Mouse (Mus musculus) midbrain, embryonic 10.5 days (tissue): ENCODE measurements at regions not wholly inside any gene's neighbourhood (a gene's known extent, or its start where the extent isn't known, plus 50 kb on each side); places are given as distances from the start of the nearest gene placed in this dataset.

Source experiments
- DNase-seq: peaks from one replicate; pipeline ENCODE4 v3.0.0-alpha.2; 2017; ENCODE audit warnings: low spot score
- H3K27ac ChIP-seq: fragments of 300-500 bp; sonication (generic); replicated peaks from 2 replicates; pipeline ENCODE4 v1.5.1; 2016; ENCODE audit warnings: mild to moderate bottlenecking
- H3K27me3 ChIP-seq: fragments of 300-500 bp; sonication (generic); 2 replicates; pipeline ENCODE4 v1.6.1; 2016; ENCODE audit warnings: low read depth, mild to moderate bottlenecking; ENCODE audit not compliant: poor library complexity, severe bottlenecking
- H3K36me3 ChIP-seq: fragments of 300-500 bp; sonication (generic); 2 replicates; pipeline ENCODE4 v1.6.1; 2016; ENCODE audit warnings: mild to moderate bottlenecking, moderate library complexity
- H3K4me1 ChIP-seq: fragments of 300-500 bp; sonication (generic); 2 replicates; pipeline ENCODE4 v1.6.1; 2016
- H3K4me3 ChIP-seq: fragments of 300-500 bp; sonication (generic); 2 replicates; pipeline ENCODE4 v1.5.1; 2016; ENCODE audit warnings: mild to moderate bottlenecking, moderate library complexity
- H3K9me3 ChIP-seq: fragments of 300-500 bp; sonication (generic); replicated peaks from 2 replicates; pipeline ENCODE4 v1.6.1; 2016; ENCODE audit warnings: mild to moderate bottlenecking
- WGBS: fragments of 180-500 bp; shearing (Covaris S2); methylation state at CpG from one replicate; pipeline ENCODE4 v1.1.7; 2016; 5-methylcytosine and 5-hydroxymethylcytosine counted together

- H3K9me3 ChIP-seq, result peaks cover 3% of the 10 kb centered on the region; the same call in 1 of the 2 replicates
- H3K4me1 ChIP-seq, result no peaks in the 10 kb centered on the region
- H3K27me3 ChIP-seq, result no peaks in the 10 kb centered on the region
- DNase-seq, result no peak
- H3K36me3 ChIP-seq, result no peaks in the 10 kb centered on the region
- H3K4me3 ChIP-seq, result no peak overlapping the region
- H3K27ac ChIP-seq, result no peak overlapping the region
Measured at GRCm38 (mm10) chr1:12354531-12354930, 940.6 kb downstream of the A830018L16Rik start.

GRCm38 (mm10) chr1:12367872-12368271, 954.0 kb downstream of the A830018L16Rik start:
- no peaks in the 10 kb centered on the region; the same call in 1 of the 2 replicates for H3K9me3 ChIP-seq
- 95% methylated on average over 6 of the region's 6 CpGs for WGBS
- H3K4me1 ChIP-seq, result peaks cover 6% of the 10 kb centered on the region; the same call in 1 of the 2 replicates
- no peak overlapping the region for H3K27ac ChIP-seq
- no peak overlapping the region for H3K4me3 ChIP-seq
- DNase-seq, result no peak
- no peaks in the 10 kb centered on the region for H3K27me3 ChIP-seq
- no peaks in the 10 kb centered on the region for H3K36me3 ChIP-seq

- H3K4me1 ChIP-seq, result peaks cover 6% of the 10 kb centered on the region; the same call in 1 of the 2 replicates
- no peak for DNase-seq
- H3K36me3 ChIP-seq, result no peaks in the 10 kb centered on the region
- no peaks in the 10 kb centered on the region; the same call in 1 of the 2 replicates for H3K9me3 ChIP-seq
- H3K4me3 ChIP-seq, result no peak overlapping the region
- H3K27me3 ChIP-seq, result no peaks in the 10 kb centered on the region
- no peak overlapping the region for H3K27ac ChIP-seq
Measured at GRCm38 (mm10) chr1:12372968-12373367, 959.1 kb downstream of the A830018L16Rik start.

GRCm38 (mm10) chr1:12398146-12398884, 984.4 kb downstream of the A830018L16Rik start:
- Histone ChIP-seq H3K4me1 (peaks cover 14% of the 10 kb centered on the region), H3K36me3 (no peaks in the 10 kb centered on the region), H3K27ac (peak overlapping the region; percentile 57), H3K9me3 (no peaks in the 10 kb centered on the region), H3K4me3 (no peak overlapping the region), H3K27me3 (no peaks in the 10 kb centered on the region)
- peak; percentile 26 for DNase-seq
- 26% methylated on average over 7 of the region's 7 CpGs for WGBS

GRCm38 (mm10) chr1:12405391-12406270, 991.7 kb downstream of the A830018L16Rik start:
- 90% methylated on average over 4 of the region's 4 CpGs for WGBS
- no peak for DNase-seq
- Histone ChIP-seq H3K27ac (no peak overlapping the region), H3K4me3 (no peak overlapping the region), H3K36me3 (no peaks in the 10 kb centered on the region), H3K27me3 (no peaks in the 10 kb centered on the region), H3K4me1 (no peaks in the 10 kb centered on the region), H3K9me3 (no peaks in the 10 kb centered on the region)

- Histone ChIP-seq H3K36me3 (no peaks in the 10 kb centered on the region), H3K4me3 (no peak overlapping the region), H3K27me3 (no peaks in the 10 kb centered on the region), H3K9me3 (no peaks in the 10 kb centered on the region), H3K27ac (no peak overlapping the region), H3K4me1 (no peaks in the 10 kb centered on the region)
- no peak for DNase-seq
- 85% methylated on average over 6 of the region's 6 CpGs for WGBS
Measured at GRCm38 (mm10) chr1:12409738-12410523, 996.0 kb downstream of the A830018L16Rik start.

GRCm38 (mm10) chr1:12410524-12410886, 996.6 kb downstream of the A830018L16Rik start:
- Histone ChIP-seq H3K4me1 (no peaks in the 10 kb centered on the region), H3K27me3 (no peaks in the 10 kb centered on the region), H3K9me3 (no peaks in the 10 kb centered on the region), H3K4me3 (no peak overlapping the region), H3K27ac (no peak overlapping the region), H3K36me3 (no peaks in the 10 kb centered on the region)
- no peak for DNase-seq

GRCm38 (mm10) chr1:12424510-12424909, 1010.6 kb downstream of the A830018L16Rik start:
- WGBS, result 61% methylated on average over 2 of the region's 2 CpGs

GRCm38 (mm10) chr1:12437894-12438293, 1024.0 kb downstream of the A830018L16Rik start:
- H3K9me3 ChIP-seq, result no peaks in the 10 kb centered on the region
- H3K4me3 ChIP-seq, result no peak overlapping the region
- H3K27ac ChIP-seq, result no peak overlapping the region
- 80% methylated on average over 2 of the region's 2 CpGs for WGBS
- peaks cover 6% of the 10 kb centered on the region; the same call in 1 of the 2 replicates for H3K4me1 ChIP-seq
- no peaks in the 10 kb centered on the region for H3K27me3 ChIP-seq
- no peak for DNase-seq
- H3K36me3 ChIP-seq, result no peaks in the 10 kb centered on the region

More at GRCm38 (mm10) chr1:12424510-12424909, 1010.6 kb downstream of the A830018L16Rik start:
- no peaks in the 10 kb centered on the region for H3K4me1 ChIP-seq
- no peaks in the 10 kb centered on the region for H3K27me3 ChIP-seq
- DNase-seq, result no peak
- no peak overlapping the region for H3K27ac ChIP-seq
- no peaks in the 10 kb centered on the region for H3K9me3 ChIP-seq
- H3K4me3 ChIP-seq, result no peak overlapping the region
- no peaks in the 10 kb centered on the region for H3K36me3 ChIP-seq

GRCm38 (mm10) chr1:12466255-12466654, 1052.3 kb downstream of the A830018L16Rik start:
- peaks cover 5% of the 10 kb centered on the region; the same call in 1 of the 2 replicates for H3K9me3 ChIP-seq
- 94% methylated on average over 2 of the region's 2 CpGs for WGBS
- no peak overlapping the region for H3K27ac ChIP-seq
- DNase-seq, result no peak
- H3K27me3 ChIP-seq, result no peaks in the 10 kb centered on the region
- H3K4me3 ChIP-seq, result no peak overlapping the region
- H3K4me1 ChIP-seq, result no peaks in the 10 kb centered on the region
- no peaks in the 10 kb centered on the region for H3K36me3 ChIP-seq

- no peaks in the 10 kb centered on the region for H3K9me3 ChIP-seq
- DNase-seq, result no peak
- H3K4me3 ChIP-seq, result no peak overlapping the region
- no peaks in the 10 kb centered on the region for H3K27me3 ChIP-seq
- H3K4me1 ChIP-seq, result no peaks in the 10 kb centered on the region
- 79% methylated on average over 5 of the region's 5 CpGs for WGBS
- no peak overlapping the region for H3K27ac ChIP-seq
- no peaks in the 10 kb centered on the region for H3K36me3 ChIP-seq
Measured at GRCm38 (mm10) chr1:12478983-12479763, 1065.3 kb downstream of the A830018L16Rik start.

- no peak for DNase-seq
- H3K36me3 ChIP-seq, result no peaks in the 10 kb centered on the region
- H3K4me1 ChIP-seq, result no peaks in the 10 kb centered on the region
- no peaks in the 10 kb centered on the region for H3K9me3 ChIP-seq
- no peak overlapping the region for H3K27ac ChIP-seq
- H3K4me3 ChIP-seq, result no peak overlapping the region
- WGBS, result 86% methylated on average over 3 of the region's 3 CpGs
- H3K27me3 ChIP-seq, result no peaks in the 10 kb centered on the region
Measured at GRCm38 (mm10) chr1:12500442-12500841, 1086.5 kb downstream of the A830018L16Rik start.
